Mouse (Mus musculus) kidney, adult 2 months (tissue): ENCODE results near the gene Otub2. TPM values are rescaled to one million over a fixed set of nuclear protein-coding genes. Genes with fewer than 3 reads are reported as not detected.

Experiments used
- DNase-seq: peaks from one replicate; pipeline ENCODE4 v3.0.0; 2021
- H3K27ac ChIP-seq: fragments of 200-500 bp; 2 replicates; pipeline ENCODE4 v1.5.1; 2012; ENCODE audit warnings: low read depth, low read length, control low read depth, inconsistent platforms; ENCODE audit not compliant: insufficient read depth
- H3K27me3 ChIP-seq: fragments of 200-500 bp; replicated peaks from 2 replicates; pipeline ENCODE4 v1.6.1; 2012; ENCODE audit warnings: mild to moderate bottlenecking, moderate library complexity, low read length, inconsistent platforms; ENCODE audit not compliant: control insufficient read depth, insufficient read depth
- H3K36me3 ChIP-seq: fragments of 200-500 bp; 2 replicates; pipeline ENCODE4 v1.6.1; 2012; ENCODE audit warnings: mild to moderate bottlenecking, moderate library complexity, low read length, inconsistent platforms; ENCODE audit not compliant: control insufficient read depth, insufficient read depth
- H3K4me1 ChIP-seq: fragments of 200-500 bp; 2 replicates; pipeline ENCODE4 v1.6.1; 2011; ENCODE audit warnings: low read length; ENCODE audit not compliant: control insufficient read depth, insufficient read depth
- H3K4me3 ChIP-seq: fragments of 200-500 bp; 2 replicates; pipeline ENCODE4 v1.5.1; 2011; ENCODE audit warnings: mild to moderate bottlenecking, low read depth, low read length, control low read depth; ENCODE audit not compliant: insufficient read depth
- CTCF ChIP-seq: fragments of 200-500 bp; conservative IDR thresholded peaks from 2 replicates; pipeline ENCODE4 v1.5.1; 2011; ENCODE audit warnings: low read depth, mild to moderate bottlenecking, control low read depth, low read length, moderate library complexity, mixed read lengths; ENCODE audit not compliant: insufficient read depth, insufficient read length
- POLR2A ChIP-seq: fragments of 200-500 bp; IDR thresholded peaks from one replicate; pipeline ENCODE4 v1.6.1; 2011; ENCODE audit warnings: low read depth, low read length, control low read depth
- WGBS: fragments of 180-500 bp; shearing (Covaris S2); methylation state at CpG from one replicate; pipeline ENCODE4 v1.1.7; 2018; 5-methylcytosine and 5-hydroxymethylcytosine counted together
- polyA plus RNA-seq: library from polyadenylated mRNA; depleted of rRNA; stranded (reverse); fragments of >200 nt; gene quantifications from 2 replicates; pipeline ENCODE4 v1.2.3, GENCODE M21; 2012; rRNA removed

Gene Otub2
- 3.9 and 4.0 TPM in 2 replicates for polyA plus RNA-seq

GRCm38 (mm10) chr12:103388505-103389347, at the start of gene Otub2:
Gene Otub2, plus strand, starts transcription at chr12:103388682.
- no peak for TF ChIP-seq CTCF
- TF ChIP-seq POLR2A: no peak
- no peaks in the 10 kb centered on the region for H3K36me3 ChIP-seq
- H3K4me1 ChIP-seq: 0 out of 2 replicates have a peak, but pooled peaks cover 3% of the 10 kb centered on the region
- DNase-seq: peak; percentile 98
- 1% methylated on average over 57 of the region's 58 CpGs for WGBS
- peak within 1 kb of the TSS; percentile 98 for H3K4me3 ChIP-seq
- no peaks in the 10 kb centered on the region for H3K27me3 ChIP-seq
- no peak within 1 kb of the TSS for H3K27ac ChIP-seq

DNA sequence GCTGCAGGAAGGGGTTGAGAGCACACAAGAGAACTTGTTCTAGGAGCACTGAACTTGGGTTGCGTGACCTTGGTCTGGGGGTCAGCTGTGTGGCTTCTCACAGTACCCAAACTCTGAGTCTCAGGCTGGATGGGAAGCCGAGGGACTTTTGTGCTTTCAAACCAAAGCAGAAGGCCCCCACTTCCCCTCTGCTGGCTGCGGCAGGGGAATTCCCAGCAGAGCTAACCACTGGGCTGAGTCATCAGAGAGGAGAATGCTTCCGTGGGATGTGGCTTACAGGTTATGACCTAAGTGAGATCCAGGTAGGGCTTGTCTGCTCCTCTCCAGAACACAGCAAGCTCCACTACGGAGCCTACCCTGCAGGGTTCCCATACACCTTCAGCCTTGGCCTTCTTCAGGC, 47.3 kb upstream of the Otub2 start:
- H3K4me1 ChIP-seq: no peaks in the 10 kb centered on the region
- H3K36me3 ChIP-seq: no peaks in the 10 kb centered on the region
- DNase-seq: peak; percentile 23
- H3K27ac ChIP-seq: no peak overlapping the region
- 74% methylated on average over 5 of the region's 5 CpGs for WGBS
- H3K27me3 ChIP-seq: no peaks in the 10 kb centered on the region
- no peak overlapping the region for H3K4me3 ChIP-seq
- no peak for TF ChIP-seq CTCF
- no peak for TF ChIP-seq POLR2A

DNA sequence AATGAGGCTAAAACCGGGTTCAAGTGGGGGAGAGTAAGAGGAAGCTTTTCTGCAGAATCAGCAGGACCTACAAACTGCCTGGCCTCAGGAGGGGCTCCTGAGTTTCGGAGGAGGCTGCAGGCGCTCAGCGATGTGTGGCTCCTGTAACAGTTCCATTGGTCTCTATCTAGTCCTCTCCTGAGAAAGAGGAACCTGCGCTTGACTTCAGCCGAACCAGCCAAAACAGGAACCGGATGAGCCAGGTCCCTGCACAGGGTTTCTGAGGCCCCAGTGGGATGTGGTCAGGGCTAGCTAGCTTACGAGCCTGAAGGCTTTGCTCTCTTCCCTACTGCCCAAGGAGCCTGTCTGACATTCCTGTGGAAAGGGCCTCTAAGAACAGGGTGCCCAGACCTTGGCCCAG, 45.0 kb upstream of the Otub2 start:
- TF ChIP-seq CTCF (no peak), POLR2A (no peak)

GRCm38 (mm10) chr12:103344934-103345333, 43.5 kb upstream of the Otub2 start:
- no peaks in the 10 kb centered on the region for H3K36me3 ChIP-seq
- H3K27ac ChIP-seq: no peak overlapping the region
- TF ChIP-seq POLR2A: no peak
- H3K4me3 ChIP-seq: no peak overlapping the region
- no peaks in the 10 kb centered on the region for H3K27me3 ChIP-seq
- peaks cover 13% of the 10 kb centered on the region for H3K4me1 ChIP-seq
- WGBS: 66% methylated on average over 7 of the region's 7 CpGs
- DNase-seq: peak; percentile 51

More for the DNA sequence above, 45.0 kb upstream of the Otub2 start:
- Histone ChIP-seq H3K27me3 (no peaks in the 10 kb centered on the region), H3K4me1 (peaks cover 13% of the 10 kb centered on the region), H3K27ac (no peak overlapping the region; the same call in 1 of the 2 replicates), H3K36me3 (no peaks in the 10 kb centered on the region), H3K4me3 (no peak overlapping the region)
- WGBS: 61% methylated on average over 8 of the region's 8 CpGs
- peak; percentile 37 for DNase-seq

DNA sequence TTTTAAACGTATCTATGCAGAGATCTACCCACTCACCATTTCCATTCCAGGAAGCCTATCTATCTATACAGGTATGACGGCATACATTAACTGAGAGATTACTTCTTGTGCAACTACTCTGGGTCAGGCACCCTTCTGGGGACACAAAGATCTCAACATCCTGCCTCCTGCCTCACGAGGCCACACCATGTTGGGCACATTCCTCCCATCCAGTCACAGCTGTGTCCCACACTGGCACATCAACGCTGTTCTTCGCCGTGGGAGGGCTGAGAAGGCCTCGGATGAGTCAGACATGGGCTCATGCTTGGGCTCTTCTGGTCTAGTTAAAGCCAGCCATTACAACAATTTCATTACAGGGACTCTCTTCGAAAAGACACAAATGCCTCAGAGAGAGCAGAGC, 41.5 kb upstream of the Otub2 start:
- DNase-seq: no peak
- Histone ChIP-seq H3K4me1 (peaks cover 13% of the 10 kb centered on the region), H3K4me3 (no peak overlapping the region), H3K36me3 (no peaks in the 10 kb centered on the region), H3K27me3 (no peaks in the 10 kb centered on the region), H3K27ac (peak overlapping the region; percentile 32; the same call in 1 of the 2 replicates)
- WGBS: 51% methylated on average over 8 of the region's 8 CpGs
- TF ChIP-seq POLR2A (no peak), CTCF (no peak)

DNA sequence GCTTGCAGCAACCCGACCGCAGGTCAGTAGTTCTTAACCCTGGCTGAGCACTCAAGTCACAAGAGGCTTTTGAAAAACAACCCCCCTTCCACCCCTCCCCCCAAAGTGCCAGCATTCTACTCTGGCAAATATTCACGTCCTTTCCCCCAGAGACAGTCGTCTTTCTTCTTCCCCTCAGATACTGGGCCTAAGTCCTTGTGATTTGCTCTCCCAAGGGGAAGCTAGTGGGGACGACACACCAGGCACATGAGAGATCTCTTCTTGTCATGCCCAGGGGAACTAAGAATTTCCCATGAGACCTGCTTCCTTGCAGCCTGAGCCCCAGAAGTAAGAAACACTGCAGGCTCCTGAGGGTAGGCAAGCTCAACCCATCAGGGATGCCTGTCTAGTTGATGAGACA, 41.1 kb upstream of the Otub2 start:
- TF ChIP-seq CTCF (no peak), POLR2A (no peak)
- H3K27ac ChIP-seq: 0 out of 2 replicates have a peak overlapping the region, but pooled peaks have one; percentile 1
- H3K27me3 ChIP-seq: no peaks in the 10 kb centered on the region
- DNase-seq: no peak
- WGBS: 31% methylated on average over 5 of the region's 5 CpGs
- H3K4me1 ChIP-seq: peaks cover 13% of the 10 kb centered on the region
- no peak overlapping the region for H3K4me3 ChIP-seq
- H3K36me3 ChIP-seq: no peaks in the 10 kb centered on the region

DNA sequence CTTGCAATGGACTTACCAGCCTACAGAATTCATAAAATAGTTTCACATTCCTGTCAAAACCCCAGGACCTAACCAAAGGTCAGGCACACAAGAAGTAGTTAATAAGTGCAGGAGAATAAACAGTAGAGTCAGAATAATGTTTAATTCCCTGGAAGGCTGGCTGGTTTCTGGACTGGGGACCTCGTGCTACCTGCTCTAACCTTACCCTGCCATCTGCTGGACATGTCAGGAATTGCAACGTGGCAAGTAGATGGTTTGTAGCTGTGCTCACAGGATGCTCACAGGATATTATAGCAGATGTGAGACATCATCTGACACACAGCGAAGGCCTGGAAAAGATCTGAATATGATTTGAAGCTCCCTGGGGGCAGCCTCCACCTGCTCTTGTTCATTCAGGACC, 40.0 kb upstream of the Otub2 start:
- DNase-seq: peak; percentile 88
- Histone ChIP-seq H3K36me3 (no peaks in the 10 kb centered on the region), H3K4me3 (no peak overlapping the region), H3K27ac (peak overlapping the region; percentile 28; the same call in 1 of the 2 replicates), H3K4me1 (peaks cover 13% of the 10 kb centered on the region), H3K27me3 (no peaks in the 10 kb centered on the region)
- 2% methylated on average over 3 of the region's 3 CpGs for WGBS
- TF ChIP-seq CTCF (peak; percentile 99), POLR2A (no peak)
